Mouse (Mus musculus) cerebellum, postnatal 4 days (tissue): Measurements from ENCODE around the gene Nhs.

Source experiments
- DNase-seq, 2 experiments: peaks; one replicate each; pipeline ENCODE4 v3.0.0; 2022; ENCODE audit warnings: low spot score in 2 of 2, mixed read lengths in 1 of 2

Gene Nhs

DNA sequence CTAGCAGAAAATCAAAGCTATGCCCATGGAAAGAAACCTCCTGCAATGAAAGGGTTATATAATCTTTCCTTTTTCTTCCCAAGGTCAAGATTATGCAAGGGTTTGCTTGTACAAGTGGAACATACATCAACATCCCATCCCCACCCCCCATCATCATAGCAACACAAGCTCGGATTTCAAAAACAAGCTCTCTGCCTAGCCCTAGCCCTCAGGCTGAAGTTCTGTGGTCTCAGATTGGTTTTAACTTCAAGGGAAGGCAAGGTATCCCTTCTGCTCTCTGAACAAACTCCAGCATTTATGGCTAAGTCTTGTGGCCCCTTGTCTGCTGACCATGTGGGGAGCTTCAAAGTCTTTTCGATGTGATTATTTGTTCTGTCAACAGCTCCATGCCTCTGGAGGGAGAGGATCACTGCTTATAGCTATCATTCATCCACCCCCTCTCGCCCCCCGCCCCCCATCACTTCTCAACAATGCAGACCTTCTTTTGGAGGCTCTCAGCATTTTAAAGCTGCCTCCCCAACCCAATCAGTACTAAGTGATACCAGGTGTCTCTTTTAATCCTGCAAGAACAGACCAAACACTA is 216.3 kb downstream of the Nhs start:
- DNase-seq: no peak

DNA sequence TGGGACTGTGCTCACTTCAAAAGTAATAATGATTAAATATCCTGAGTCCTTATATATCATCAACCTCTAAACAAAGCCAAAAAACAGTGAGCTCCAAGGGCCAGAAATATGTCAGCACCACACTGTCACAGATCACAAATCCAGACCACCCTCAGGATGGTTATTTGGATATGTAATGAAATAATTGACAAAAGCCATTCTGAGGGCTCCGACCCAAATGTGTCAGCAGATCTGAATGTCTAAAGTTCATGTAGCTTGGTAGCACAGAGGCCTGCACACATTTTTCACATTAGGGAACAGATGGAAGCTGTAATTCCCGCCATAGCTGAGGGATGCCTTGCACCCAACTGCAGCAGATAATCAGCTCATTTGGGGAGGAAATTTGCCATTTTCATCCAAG is 218.8 kb downstream of the Nhs start:
- peak in 1 of 2 experiments; percentile 5 for DNase-seq

DNA sequence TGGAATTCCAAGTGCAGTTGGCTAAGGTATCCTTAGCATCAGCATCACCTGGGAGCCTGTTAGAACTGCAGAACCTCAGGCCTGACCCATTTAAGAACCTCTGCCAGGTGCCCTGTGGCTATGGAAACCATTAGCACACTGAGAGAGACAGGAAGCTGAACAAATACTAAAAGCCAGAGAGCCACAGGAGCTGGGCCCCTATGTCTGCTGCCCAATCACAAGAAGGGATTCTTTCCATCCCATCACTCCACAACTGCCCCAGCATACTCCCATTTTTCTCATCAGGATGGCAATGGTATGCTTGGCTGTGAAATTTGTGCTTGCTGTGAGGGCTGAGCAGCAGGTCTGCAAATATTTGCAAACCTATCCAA is 232.9 kb downstream of the Nhs start:
- DNase-seq: no peak

DNA sequence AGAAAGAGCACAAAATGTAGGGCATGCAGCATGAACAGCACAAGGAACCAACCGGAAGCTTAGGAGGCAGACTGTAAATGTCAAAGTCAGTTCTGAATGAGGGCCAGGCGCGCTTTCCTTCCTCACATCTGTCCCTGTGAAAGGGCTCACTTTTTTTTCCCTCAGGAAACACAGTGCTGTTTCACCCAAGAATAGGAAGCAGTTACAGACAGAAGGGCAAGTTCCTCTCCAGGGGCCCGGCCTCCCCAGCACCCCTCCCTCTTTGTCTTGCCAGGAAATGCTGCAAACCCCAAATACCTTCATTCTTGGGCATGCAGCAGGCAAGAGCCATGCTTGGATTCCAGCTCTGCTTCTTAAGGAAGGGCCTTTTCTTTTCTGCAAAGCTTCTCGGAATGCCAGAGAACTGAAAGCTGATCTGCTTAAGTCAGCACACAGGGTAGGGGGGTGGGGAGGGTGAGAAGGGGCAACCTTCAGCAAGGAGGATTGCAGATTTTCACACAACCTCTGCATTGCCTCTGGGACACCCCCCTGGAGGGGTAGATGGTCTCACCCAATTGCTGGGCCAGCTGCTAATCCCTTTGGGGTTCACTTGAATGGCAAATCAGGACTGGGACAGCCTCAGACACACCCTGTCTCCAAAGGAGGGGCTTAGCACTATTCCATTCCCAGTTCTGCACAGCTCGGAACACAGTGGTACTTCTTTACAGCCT is 233.4 kb downstream of the Nhs start:
- DNase-seq: no peak

DNA sequence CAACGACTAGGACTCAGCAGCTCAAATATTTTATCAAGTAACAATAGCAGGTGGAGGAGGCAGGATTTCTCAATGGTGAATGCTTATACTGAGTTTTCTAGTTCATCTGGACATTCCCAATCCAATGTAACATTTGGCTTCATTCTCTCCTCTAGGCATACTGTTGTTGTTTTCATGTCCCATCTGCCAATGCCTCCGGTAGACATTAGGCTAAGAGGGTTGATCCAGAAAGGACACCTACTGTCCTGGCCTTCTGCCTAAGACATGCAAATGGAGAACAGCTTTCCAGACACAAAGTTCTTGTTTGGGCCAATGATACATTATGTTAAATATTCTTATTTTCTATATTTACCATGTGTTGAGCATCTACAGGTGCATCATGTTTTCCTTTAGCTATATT is 236.9 kb downstream of the Nhs start:
- no peak for DNase-seq

DNA sequence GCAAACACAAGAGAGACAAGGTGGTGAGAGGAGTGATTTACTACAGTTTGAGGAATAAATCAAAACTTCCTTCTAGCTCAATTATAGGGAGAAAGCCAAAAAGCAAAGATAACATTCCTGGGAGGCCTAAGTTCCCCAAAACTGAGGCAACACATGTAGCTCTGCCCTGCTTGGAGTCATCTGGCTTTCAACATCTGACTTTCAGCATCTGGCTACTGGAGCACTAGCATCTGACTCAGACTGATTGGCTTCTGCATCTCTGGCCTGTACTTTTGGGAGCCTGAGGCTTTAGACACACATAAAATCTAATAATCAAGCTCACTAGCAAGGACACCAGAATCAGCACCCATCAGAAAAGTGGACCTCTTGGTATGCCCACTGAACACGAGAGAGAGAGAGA is 237.9 kb downstream of the Nhs start:
- DNase-seq: no peak

DNA sequence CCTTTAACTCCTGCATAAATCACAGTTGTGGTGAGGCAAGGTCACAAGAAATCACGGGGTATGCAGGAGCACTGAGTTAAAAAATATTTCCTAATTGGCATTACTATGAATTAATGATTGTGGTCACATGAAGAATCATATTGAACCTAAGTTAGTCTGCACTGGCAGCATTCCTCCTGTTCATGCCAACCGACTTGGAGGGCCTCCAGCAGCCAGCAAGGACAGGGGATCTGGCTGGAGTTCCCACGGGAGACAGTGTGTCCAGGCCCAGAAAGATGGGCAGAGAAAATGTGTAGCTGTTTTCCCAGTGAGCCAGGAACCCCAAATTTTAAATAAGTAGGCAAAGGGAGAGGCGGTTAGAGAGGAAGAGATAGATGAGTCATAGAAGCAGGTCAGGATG is 249.6 kb downstream of the Nhs start:
- DNase-seq: no peak

DNA sequence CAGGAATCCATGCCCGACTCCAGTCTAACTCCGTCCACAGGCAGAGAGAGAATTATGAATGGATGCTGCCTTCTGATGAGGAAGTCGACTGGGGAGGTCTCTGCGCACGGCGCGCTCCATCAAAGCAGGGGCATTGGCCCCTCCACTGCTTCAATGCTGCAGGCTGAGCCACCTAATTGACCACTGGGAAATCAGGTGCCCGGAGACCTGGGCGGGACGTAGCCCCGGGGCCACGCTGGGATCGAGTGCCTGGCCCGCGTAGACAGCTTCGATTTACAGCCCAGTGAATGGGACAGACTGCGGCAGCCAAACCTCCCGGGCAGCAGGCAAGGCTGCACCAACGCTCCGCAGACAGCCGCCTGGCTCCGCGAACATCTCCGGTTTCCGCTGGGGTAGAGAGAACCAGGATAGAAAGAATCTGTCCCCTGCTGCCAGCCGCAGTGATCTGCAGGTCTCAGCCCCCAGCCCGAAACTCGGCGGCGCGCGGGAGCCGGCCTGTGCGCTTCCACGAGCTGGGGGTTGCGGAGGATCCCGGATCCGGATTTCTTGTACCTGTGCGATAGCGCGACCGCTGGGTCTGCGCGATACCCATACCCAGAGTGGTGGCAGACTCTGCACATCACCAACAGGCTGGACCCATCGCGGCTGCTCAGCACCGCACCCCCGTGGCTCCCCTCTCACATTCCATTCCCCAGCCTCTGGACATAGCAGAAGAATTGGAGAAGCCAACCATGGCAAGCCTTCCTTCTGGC is 250.7 kb downstream of the Nhs start:
- DNase-seq: peak in 1 of 2 experiments; percentile 19

DNA sequence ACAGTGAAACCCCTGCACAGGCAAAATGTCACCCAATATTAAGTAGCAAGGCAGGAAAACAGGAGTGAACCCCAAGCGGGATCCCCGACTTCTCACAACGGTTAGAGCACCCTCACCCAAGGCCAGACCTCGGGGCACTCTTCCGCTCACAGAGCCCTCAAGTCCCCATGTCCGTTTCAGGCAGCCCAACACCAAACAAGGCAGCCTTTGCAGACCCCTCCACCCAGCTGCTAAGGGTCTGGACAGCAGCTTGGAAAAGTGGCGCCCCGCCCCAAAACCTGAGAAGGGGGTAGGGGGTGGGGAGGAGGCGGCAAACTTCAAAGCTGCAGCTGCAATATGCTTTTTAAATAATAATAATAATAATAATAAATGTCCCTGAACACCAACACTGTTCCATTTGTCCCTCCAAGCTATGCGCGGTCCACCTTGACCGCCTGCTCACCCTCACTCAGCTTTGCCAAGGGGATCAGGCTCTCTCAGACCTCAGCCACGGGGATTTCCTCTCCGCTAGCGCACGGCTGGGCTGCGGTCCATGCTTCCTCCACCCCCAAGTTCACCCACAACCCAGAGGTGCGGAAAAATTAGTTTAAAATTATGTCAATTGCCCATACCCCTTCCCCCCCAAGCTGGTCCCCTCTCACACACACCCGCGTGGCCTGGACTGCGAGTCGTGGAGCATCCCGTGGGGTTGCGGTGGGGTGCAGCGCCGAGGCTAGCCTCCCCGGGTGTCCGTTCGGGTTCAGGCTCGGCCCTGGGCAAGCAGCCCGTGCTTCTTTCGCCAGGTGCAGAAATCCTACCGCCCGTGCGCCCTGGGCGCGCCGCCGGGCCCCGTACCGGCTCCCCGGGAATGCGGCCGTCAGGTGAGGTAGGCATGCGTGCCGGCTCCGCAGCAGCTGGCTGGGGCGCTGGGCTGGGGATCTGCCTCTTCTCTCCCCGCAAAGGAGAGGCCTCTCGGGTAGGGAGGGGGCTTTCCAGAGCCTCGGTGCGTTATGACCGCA is 251.6 kb downstream of the Nhs start:
- no peak for DNase-seq

DNA sequence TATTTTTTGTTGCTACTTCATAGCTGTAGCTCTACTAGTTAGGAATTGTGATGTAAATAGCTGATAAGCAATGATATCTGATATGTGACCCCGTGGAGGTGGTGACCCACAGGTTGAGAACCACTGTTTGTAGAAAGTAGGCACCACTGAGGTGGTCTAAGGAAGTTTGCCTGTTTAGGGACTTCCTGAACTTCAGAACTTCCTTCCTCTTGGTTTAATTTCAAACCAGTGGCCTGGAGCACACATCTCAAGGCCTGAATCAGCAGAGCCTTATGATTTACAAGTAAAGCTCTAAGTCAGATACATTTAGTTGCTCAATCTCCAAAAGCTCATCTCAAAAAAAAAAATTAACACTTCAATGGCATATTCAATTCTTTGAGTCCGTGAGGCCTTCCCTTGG is 265.1 kb downstream of the Nhs start:
- no peak for DNase-seq

DNA sequence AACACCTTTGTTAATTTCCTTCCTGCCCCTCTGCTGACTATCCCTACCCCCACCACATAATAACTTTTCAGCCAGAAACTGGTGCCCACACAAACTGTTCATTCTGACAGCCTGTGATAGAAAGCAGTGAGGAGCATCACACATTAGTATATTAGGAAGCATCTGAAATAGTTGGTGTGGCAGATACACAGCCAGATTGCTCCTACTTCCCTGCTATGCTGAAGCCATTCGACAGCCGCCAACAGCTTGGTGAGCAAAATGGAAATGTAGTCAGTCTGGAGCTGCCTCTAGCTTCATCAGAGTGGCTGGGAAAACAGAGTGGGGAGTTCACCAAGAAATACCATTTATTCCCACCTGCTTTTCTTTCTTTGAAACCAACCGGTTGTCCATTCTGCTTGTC is 275.9 kb downstream of the Nhs start:
- DNase-seq: no peak

DNA sequence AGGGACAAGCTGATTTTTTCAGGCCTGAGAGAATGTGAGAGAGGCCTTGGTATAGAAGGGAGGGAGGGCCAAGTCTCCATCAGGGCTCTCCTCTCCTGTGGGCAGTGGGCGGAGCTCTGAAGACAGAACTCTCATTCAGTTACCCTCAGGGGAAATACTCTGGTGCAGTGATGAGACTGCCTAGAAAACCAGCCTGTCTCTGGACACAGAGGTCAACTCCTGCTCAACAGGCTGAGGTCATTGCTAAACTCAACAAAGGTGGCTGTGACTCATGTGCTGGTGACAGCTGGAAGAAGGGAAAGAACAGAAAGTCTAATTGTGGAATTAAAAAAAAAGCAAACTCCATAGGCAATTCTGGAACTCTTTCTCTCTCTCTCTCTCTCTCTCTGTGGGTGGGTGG is 282.4 kb downstream of the Nhs start:
- no peak for DNase-seq

DNA sequence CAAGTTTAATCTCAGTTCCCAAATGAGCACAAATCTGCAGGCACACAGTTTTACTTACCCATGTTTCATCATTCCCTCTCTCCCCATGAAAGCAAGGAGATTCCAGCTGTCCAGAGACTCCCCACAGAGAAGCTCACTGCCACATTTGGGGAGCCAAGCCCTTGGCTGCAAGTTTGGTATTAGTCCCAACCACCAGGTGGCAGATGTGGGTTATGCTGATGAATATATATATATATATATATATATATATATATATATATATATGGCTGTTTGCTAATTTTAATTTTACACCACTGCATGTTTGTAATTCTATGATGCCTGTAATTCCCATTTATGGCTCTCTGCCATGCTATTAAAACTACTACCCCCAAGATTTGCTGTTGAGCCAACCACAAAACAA is 286.0 kb downstream of the Nhs start:
- peak in 1 of 2 experiments; percentile 12 for DNase-seq

DNA sequence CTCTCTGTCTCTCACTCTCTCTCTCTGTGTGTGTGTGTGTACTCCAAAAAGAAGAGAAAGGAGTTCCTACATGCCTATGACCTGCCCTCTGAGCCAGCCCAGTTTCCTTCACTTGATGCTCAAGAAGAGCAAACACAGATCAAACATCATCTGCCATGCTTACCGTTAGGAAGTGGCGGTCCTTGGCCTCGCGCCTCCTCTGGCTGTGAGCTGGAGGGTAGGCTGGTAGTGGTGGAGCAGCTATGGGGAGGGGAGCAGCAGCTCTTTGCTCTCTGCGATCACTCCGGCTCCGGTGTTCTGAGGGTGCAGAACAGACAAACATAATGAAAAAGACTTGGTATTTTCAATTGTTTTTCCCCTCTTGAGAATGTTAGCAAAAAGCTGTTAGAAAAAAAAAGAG is 288.2 kb downstream of the Nhs start:
- no peak for DNase-seq

DNA sequence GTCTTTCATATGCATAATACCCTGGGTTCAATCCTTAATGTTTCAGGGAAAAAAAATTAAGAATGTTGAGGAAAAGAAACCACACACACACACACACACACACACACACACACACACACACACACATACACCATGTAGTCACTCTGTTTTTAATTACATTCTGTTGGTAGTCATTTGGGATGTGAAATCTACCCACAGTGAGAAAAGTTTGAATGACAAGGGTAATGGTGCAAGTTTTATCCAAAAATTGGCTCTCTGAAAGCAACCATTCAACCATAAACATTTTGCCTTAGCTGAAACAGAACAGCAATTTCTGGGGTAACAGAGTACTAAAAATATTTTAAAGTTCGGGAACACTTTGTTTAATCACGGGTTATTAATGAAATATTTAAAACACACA is 303.9 kb downstream of the Nhs start:
- DNase-seq: no peak

DNA sequence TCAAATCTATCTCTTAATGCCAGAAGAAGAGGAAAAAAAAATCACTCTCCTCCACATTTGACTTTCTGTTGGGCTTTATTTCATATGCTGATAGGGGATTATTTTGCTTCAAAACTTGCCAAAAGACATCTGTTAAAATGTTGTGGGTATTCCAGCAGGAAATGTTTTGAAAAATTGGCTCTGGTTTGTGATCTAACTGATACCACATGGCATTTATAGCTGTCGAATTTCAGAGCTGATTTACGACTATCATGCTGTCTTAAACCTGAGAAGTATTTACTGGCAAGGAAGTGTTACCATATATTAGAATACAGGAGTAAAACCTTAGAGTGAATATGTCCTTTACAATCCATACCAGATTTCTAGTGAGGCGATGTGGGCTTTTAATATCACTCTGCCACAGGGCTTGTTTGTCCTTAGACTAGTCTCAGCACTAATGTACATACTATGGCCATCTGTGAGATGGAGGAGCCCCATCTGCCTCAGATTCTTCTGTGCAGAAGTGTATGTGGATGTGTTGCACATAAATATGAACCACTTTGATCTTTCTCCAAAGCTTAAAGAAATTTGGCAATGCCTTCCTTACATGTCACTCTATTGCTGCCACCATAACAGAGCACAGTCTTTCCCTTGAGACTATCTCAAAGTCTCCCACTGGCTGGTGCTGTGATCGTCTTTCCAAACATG is 305.8 kb downstream of the Nhs start:
- no peak for DNase-seq

DNA sequence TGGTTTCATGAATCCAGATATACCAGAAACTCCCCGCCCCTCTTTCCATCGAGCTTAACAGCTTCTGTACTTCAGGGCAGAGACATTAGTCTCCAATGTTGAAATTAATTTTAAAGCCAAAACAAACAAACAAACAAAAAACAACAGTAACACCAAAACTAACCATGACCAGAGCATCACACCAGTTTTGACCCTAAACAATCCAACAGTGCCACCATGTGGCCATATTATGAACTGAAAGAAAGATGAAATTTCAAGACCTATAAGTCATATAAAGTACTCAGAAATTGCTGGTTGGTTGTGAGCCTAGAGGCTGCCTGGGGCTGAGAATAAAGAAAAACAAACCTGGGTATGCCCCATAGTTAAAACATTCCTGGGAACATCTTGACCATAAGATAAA is 333.3 kb downstream of the Nhs start:
- DNase-seq: peak in 1 of 2 experiments; percentile 32

DNA sequence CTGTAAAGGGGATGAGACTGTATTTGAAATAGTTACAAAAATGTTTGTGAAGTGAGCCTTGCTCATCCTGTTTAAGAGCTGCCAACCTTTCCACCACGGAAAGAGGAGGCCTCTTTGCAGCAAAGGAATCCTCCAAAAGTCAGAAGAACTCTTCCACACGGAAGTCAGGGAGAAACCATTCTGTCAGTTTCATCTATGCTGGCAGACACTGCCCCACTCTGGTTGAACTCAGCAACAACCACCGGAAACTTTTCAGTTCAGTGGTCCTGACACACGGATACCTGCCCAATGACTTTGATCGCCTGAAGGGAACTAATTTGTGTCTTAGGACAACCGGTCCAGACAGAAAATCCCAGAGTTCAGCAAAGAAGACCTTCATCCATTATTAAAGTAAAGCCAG is 369.3 kb downstream of the Nhs start:
- peak in 1 of 2 experiments; percentile 34 for DNase-seq
